ENCODE assay signal across 14 mouse cellular contexts in the genomic region with DNA sequence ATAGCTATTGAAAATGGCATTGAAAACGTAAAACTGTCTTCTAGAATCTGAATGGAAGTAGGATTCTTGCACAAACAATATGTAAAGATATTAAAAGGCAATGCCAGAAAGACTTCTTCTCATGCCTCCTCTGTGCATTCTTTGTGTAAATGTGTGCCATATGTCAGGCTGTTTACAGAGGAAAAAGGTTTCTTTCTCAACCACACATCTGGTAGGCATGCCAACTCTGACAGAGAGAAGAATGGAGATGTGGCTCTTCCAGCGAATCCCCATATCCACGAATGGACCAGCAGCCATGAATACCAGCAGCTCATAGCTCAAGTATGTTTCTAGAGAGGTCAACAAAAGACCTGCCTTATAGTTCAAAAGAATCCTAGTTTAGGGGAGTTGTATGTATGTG.
"Had no signal": no experiment of that assay in that cellular context is flagged by ENCODE, and none has a peak within 500 bp of the region (broad histone marks: within the 10 kb centered on the region; RNA-seq: fewer than 3 reads in every experiment).

No protein-coding gene starts in this region.

- H3K4me2 ChIP-seq: lung, embryonic 14.5 days; midbrain, embryonic 11.5 days; midbrain, embryonic 13.5 days; midbrain, embryonic 15.5 days; neural tube, embryonic 12.5 days; stomach, embryonic 15.5 days had no signal

- ATAC-seq: midbrain, embryonic 13.5 days; midbrain, embryonic 15.5 days had no signal

- H3K9me3 ChIP-seq: megakaryocyte, embryonic 14.5 days; midbrain, embryonic 13.5 days; midbrain, embryonic 15.5 days; neural tube, embryonic 12.5 days; stomach, embryonic 15.5 days had no signal

- H3K9ac ChIP-seq: lung, embryonic 14.5 days; midbrain, embryonic 13.5 days; midbrain, embryonic 15.5 days; neural tube, embryonic 12.5 days; stomach, embryonic 15.5 days had no signal

- H3K27ac ChIP-seq: macrophage; midbrain, embryonic 13.5 days; midbrain, embryonic 15.5 days; neural tube, embryonic 12.5 days; stomach, embryonic 15.5 days; stomach, postnatal 0 days had no signal

- H3K4me1 ChIP-seq: megakaryocyte, embryonic 14.5 days; midbrain, embryonic 13.5 days; midbrain, embryonic 15.5 days; neural tube, embryonic 12.5 days; stomach, embryonic 15.5 days had no signal

- H3K36me3 ChIP-seq: midbrain, embryonic 13.5 days; midbrain, embryonic 15.5 days; neural tube, embryonic 12.5 days; stomach, embryonic 15.5 days had no signal

- H3K27me3 ChIP-seq: megakaryocyte, embryonic 14.5 days; midbrain, embryonic 13.5 days; midbrain, embryonic 15.5 days; neural tube, embryonic 12.5 days; stomach, embryonic 15.5 days had no signal

- H3K4me3 ChIP-seq: megakaryocyte, embryonic 14.5 days; midbrain, embryonic 13.5 days; midbrain, embryonic 15.5 days; neural tube, embryonic 12.5 days; stomach, embryonic 15.5 days had no signal

- DNase-seq: lung, embryonic 14.5 days; lung, postnatal 10 days; right cerebral cortex, postnatal 14 days; thymus, adult 2 months; thymus, postnatal 25 days; thymus, postnatal 4 days had no signal
